Mouse (Mus musculus) intestine, postnatal 0 days (tissue): ENCODE results near the gene Tmem178b. TPM values are rescaled to one million over a fixed set of nuclear protein-coding genes. Genes with fewer than 3 reads are reported as not detected.

Experiments
- ATAC-seq: fragments of 200-750 bp; cut with Nextera tagmentation; 2 replicates; pipeline ENCODE4 v1.8.0; 2017; ENCODE audit warnings: mild to moderate bottlenecking, moderate TSS enrichment, moderate library complexity
- H3K27ac ChIP-seq: fragments of 300-500 bp; sonication (generic); 2 replicates; pipeline ENCODE4 v1.5.1; 2014; ENCODE audit warnings: mild to moderate bottlenecking, low read depth, low read length, moderate library complexity
- H3K27me3 ChIP-seq: fragments of 300-500 bp; sonication (generic); replicated peaks from 2 replicates; pipeline ENCODE4 v1.6.1; 2014; ENCODE audit warnings: low read length, mixed read lengths; ENCODE audit not compliant: control insufficient read depth, insufficient read depth
- H3K36me3 ChIP-seq: fragments of 300-500 bp; sonication (generic); 2 replicates; pipeline ENCODE4 v1.6.1; 2014; ENCODE audit warnings: mild to moderate bottlenecking, moderate library complexity; ENCODE audit not compliant: control insufficient read depth, insufficient read depth
- H3K4me1 ChIP-seq: fragments of 300-500 bp; sonication (generic); replicated peaks from 2 replicates; pipeline ENCODE4 v1.6.1; 2014; ENCODE audit warnings: antibody characterized with exemption, low read length, mixed read lengths; ENCODE audit not compliant: control insufficient read depth, insufficient read depth
- H3K4me2 ChIP-seq: fragments of 300-500 bp; sonication (generic); replicated peaks from 2 replicates; pipeline ENCODE4 v1.6.1; 2014; ENCODE audit warnings: low read depth, mild to moderate bottlenecking, moderate library complexity
- H3K4me3 ChIP-seq: fragments of 300-500 bp; sonication (generic); 2 replicates; pipeline ENCODE4 v1.5.1; 2014; ENCODE audit warnings: low read depth, low read length
- H3K9ac ChIP-seq: fragments of 300-500 bp; sonication (generic); 2 replicates; pipeline ENCODE4 v1.6.1; 2014; ENCODE audit warnings: mild to moderate bottlenecking, low read depth, low read length
- H3K9me3 ChIP-seq: fragments of 300-500 bp; sonication (generic); 2 replicates; pipeline ENCODE4 v1.6.1; 2016; ENCODE audit warnings: mixed run types; ENCODE audit not compliant: control insufficient read depth
- CTCF ChIP-seq: sonication (generic); IDR thresholded peaks from 2 replicates; pipeline ENCODE4 v1.5.1; 2016; ENCODE audit warnings: low read depth, mild to moderate bottlenecking, control low read depth, antibody characterized with exemption, moderate library complexity
- WGBS: fragments of 180-500 bp; shearing (Covaris S2); extraction: QIAGEN DNeasy Blood & Tissue Kit; methylation state at CpG from one replicate; pipeline ENCODE4 v1.1.7; 2014; 5-methylcytosine and 5-hydroxymethylcytosine counted together
- polyA plus RNA-seq: library from polyadenylated mRNA; unstranded; fragments of >200 nt; fragmentation: Nextera tagmentation; extraction: Ambion mirVana; gene quantifications from 2 replicates; pipeline ENCODE4 v1.2.1, GENCODE M21; 2015

The Tmem178b gene
- polyA plus RNA-seq, 1 experiment from 2014 or later: 0.60 TPM

DNA sequence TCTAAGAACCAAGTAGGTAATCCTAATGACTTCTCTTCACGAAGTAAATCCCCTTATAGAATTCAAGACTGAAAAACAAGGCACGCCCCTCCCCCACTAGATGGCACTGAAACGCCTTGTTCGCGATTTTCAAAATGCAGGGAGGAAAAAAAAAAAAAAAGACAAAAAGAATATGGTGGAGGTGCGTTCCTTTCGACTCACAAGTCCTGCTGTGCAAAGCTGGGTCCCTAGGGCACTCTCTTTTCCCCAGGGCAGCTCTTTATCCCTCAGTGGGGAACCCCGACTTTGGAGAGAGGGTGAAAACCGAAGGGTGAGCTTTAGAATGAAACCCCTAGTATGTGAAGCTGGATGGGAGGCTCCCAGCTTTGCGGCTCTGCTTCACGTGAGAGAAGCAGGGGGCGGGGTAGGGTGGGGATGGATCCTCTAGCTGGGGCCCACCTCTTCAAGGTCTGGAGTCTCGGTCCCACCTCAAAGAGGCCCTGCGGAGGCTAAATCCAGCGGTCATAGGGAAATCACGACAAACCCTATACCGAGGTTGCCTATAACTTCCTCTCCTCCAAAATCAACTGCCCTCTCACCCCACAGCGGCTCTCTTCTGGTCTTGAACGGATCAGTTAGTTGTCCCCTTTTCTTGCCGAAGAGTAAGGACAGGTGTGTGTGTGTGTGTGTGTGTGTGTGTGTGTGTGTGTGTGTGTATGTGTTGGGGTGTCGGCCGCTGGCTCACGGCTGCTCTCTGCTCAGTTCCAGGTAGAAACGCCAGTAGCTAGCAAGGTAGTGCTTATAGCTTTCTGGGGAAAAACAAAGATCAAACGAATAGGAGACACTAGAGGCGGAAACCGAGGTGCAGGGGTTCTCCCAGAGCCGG is 2.6 kb upstream of the Tmem178b start:
- Histone ChIP-seq H3K4me2 (peak overlapping the region; percentile 87), H3K9me3 (no peaks in the 10 kb centered on the region), H3K36me3 (no peaks in the 10 kb centered on the region), H3K4me3 (peak overlapping the region; percentile 51), H3K27ac (no peak overlapping the region), H3K27me3 (peaks cover 47% of the 10 kb centered on the region), H3K4me1 (no peaks in the 10 kb centered on the region), H3K9ac (peak overlapping the region; percentile 17; the same call in 1 of the 2 replicates)
- WGBS: 1% methylated on average over 28 of the region's 28 CpGs
- ATAC-seq: no peak
- TF ChIP-seq CTCF: peak; percentile 62

DNA sequence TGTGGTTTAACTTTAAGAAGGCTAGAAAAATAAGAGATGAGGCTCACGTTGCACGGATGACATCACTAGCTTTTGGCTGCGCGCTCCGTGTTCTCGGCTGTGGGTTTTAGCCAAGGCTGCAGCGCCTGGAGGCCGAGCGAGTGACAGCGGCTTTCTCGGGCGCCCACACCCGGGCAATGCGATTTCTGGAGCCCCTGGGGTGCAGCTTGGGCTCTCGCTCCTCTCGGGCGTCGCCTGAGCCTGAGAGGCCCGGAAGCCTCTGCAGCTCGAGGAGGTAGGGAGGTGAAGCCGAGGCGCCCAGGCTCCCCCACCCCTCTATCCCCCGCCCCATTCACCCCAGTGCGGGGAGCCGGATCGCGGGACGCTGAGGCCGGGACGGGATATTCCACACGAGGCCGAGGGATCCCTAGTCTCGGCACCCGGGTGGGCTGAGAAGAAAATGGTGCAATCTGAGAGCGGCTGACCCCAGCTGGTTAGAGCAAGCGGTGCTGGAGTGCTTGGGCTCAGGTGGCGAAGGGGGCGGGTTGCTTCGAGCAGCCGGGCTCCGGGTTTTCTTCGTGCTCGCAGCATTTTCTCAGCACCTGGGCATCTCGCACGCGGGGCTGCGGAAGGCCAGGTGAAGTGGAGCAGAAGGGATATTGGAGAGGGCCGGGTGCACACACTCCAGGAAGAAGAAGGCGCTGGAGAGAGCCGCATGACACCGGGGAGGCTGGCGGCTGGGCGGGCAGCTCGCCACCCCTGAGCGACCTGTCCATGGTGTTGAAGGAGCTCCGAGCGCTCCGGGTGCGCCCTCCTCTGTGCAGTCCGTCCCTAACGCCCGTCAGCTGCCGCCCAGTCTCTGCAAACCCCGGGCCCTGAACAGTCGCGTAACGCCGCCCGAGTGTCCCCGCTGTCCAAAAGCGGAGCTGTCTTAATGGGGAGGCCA is 1.4 kb upstream of the Tmem178b start:
- Histone ChIP-seq H3K4me1 (no peaks in the 10 kb centered on the region), H3K4me3 (peak overlapping the region; percentile 51), H3K9ac (peak overlapping the region; percentile 22), H3K9me3 (no peaks in the 10 kb centered on the region), H3K27me3 (peaks cover 47% of the 10 kb centered on the region), H3K36me3 (no peaks in the 10 kb centered on the region), H3K27ac (no peak overlapping the region), H3K4me2 (peak overlapping the region; percentile 87)
- under 1% methylated on average over 71 of the region's 71 CpGs for WGBS
- peak; percentile 54; the same call in 1 of the 2 replicates for ATAC-seq
- TF ChIP-seq CTCF: peak; percentile 23

DNA sequence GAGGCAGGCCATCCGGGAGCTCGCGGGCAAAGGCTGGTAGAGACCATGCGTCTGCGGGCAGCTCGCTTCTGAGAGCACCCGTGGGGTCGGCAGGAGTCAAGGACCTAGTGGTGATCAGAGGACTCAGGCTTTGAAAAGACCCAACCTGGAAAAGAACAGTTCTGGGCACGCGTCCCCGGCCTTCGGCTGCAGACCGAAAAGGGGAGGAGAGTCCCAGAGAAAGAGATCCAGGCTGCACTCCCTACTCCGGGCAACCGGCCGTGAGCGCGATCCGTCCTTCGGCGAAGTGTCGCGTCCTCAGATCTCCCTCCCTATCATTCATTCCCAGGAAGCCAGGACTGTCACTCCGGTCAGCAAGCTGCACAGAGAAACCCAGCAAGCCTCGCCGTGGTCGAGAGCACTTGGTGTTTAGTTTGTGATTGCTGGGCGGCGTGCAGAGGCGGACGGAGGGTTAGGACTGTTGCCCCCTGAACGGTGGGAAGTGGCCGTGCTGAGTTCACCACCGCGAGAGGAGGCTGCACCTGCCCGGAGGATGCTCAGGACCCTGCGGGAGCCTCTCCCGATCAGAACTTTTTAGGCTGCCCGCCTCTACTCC is 668 bp upstream of the Tmem178b start:
- Histone ChIP-seq H3K4me3 (peak overlapping the region; percentile 51), H3K36me3 (no peaks in the 10 kb centered on the region), H3K4me2 (peak overlapping the region; percentile 87), H3K27me3 (peaks cover 47% of the 10 kb centered on the region), H3K4me1 (no peaks in the 10 kb centered on the region), H3K9me3 (no peaks in the 10 kb centered on the region), H3K27ac (no peak overlapping the region), H3K9ac (no peak overlapping the region)
- under 1% methylated on average over 39 of the region's 39 CpGs for WGBS
- no peak for ATAC-seq
- no peak for TF ChIP-seq CTCF

DNA sequence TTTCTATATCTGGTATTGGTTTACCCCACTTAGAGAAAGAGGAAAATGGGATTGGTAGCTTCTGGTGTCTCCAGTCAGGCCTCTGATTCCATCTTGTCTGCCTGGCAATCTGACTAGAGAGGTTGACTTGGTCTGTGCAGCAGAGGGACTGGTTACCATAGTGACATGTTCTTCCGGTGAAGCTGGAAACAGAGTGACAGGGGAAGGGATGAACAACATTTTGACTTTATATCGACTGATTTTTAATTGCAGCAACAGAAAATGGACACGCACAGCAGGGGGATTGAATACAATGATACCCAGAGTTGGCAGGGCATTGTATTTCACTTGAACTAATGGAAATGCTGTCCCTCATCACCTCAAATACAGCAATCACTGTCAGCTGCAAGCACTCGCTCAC is 2.1 kb downstream of the Tmem178b start:
- no peak for ATAC-seq
- WGBS: 67% methylated on average over 4 of the region's 4 CpGs

DNA sequence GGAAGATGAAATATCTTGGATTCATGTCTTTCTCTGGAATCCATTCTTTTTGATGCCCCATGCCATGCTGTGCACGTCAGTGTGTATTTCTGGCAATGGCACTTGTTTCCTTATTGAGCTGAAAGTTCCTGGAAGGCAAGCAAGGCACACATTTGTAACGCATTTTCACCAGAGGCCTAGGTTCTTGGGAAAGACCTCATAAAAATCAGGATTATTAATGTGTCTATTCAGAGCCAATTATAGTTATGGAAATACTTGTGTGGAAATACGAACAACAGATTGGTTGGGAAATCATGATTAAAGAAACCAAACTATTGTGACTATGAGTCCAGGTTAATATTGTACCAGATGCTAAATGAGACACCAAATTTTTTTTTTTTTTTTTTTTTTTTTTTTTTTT is 3.4 kb downstream of the Tmem178b start:
- Histone ChIP-seq H3K36me3 (no peaks in the 10 kb centered on the region), H3K4me1 (no peaks in the 10 kb centered on the region), H3K27me3 (peaks cover 36% of the 10 kb centered on the region), H3K9ac (no peak overlapping the region), H3K4me2 (no peak overlapping the region), H3K9me3 (no peaks in the 10 kb centered on the region), H3K4me3 (no peak overlapping the region), H3K27ac (no peak overlapping the region)
- TF ChIP-seq CTCF: no peak
- 82% methylated on average over 3 of the region's 3 CpGs for WGBS
- ATAC-seq: no peak

More for the DNA sequence above, 2.1 kb downstream of the Tmem178b start:
- no peak overlapping the region for H3K9ac ChIP-seq
- H3K4me2 ChIP-seq: no peak overlapping the region
- H3K36me3 ChIP-seq: no peaks in the 10 kb centered on the region
- no peaks in the 10 kb centered on the region for H3K9me3 ChIP-seq
- no peak overlapping the region for H3K4me3 ChIP-seq
- no peaks in the 10 kb centered on the region for H3K4me1 ChIP-seq
- peaks cover 39% of the 10 kb centered on the region for H3K27me3 ChIP-seq
- TF ChIP-seq CTCF: no peak
- no peak overlapping the region for H3K27ac ChIP-seq

DNA sequence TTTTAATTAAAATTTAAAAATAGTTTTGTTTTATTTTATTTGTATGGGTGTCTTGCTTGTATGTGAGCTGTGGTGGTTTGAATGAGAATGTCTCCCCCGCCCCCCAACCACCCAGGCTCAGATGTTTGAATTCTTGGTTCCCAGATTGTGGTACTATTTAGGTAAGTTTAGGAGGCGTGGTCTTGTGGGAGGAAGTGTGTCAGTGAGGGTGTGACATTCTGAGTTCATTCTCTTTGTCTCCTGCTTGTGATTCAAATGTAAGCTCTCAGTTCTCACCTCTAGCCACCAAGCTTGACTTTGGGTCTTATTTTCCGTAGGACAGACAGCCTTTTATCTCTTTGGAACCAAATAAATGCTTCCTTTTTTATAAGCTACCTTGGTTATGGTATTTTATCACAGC is 17.7 kb downstream of the Tmem178b start:
- no peak for ATAC-seq
- H3K4me1 ChIP-seq: no peaks in the 10 kb centered on the region
- no peaks in the 10 kb centered on the region for H3K27me3 ChIP-seq
- H3K4me2 ChIP-seq: no peak overlapping the region
- no peak overlapping the region for H3K4me3 ChIP-seq
- no peak overlapping the region for H3K27ac ChIP-seq
- no peak overlapping the region for H3K9ac ChIP-seq
- H3K9me3 ChIP-seq: no peaks in the 10 kb centered on the region
- H3K36me3 ChIP-seq: no peaks in the 10 kb centered on the region
- TF ChIP-seq CTCF: no peak
- 65% methylated on average over 3 of the region's 3 CpGs for WGBS
